Mouse (Mus musculus): ENCODE data around the gene Tomm22.

Gene Tomm22

GRCm38 (mm10) chr15:79685141-79685641, 14.5 kb downstream of the Tomm22 start:
- no peak for DNase-seq (ENCODE audit: extremely low spot score, low read depth, low spot score)

GRCm38 (mm10) chr15:79686046-79686869, 15.6 kb downstream of the Tomm22 start:
- no peak for DNase-seq (ENCODE audit: extremely low spot score, low read depth, low spot score)

- no peak for DNase-seq (ENCODE audit: extremely low spot score, low read depth, low spot score)
These were observed 16.5 kb downstream of the Tomm22 start for GRCm38 (mm10) chr15:79687175-79687574.

DNA sequence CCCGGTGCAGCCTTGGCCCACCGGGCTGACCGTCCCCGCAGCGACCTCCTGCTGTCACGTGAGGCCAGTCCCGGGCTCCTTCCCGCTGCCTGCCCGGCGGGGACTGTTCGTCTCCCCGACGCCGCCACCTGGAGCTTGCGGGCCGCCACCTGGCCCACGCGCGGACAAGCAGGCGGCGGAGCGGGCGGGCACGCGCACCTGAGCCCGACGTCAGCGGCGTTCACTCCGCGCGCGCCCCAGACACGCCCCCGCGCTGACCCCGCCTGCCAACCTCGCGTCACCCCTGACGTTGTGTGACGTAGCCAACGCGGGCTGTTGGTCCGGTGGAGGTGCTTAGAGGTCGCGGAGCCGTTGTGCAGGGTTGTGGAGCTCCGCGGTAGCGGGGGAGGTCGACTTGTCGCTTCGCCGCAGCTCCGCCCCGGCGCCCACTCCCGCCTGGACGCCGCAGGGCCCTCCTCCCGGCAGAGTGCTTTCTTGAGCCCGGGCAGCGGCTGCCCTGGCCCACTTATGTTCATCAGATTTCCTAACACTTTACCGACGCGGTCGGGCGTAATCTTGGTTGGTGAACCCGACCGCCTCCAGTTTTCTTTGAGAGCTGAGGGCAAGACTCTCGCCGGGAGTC, 17.1 kb downstream of the Tomm22 start, which contains the start of gene Josd1:
TSS of gene Josd1 (minus strand) at position 274 of the 622 bp plus-strand sequence.
- DNase-seq (ENCODE audit: extremely low spot score, low read depth, low spot score): peak; percentile 79

GRCm38 (mm10) chr15:79688268-79688956, 17.8 kb downstream of the Tomm22 start:
- no peak for DNase-seq (ENCODE audit: extremely low spot score, low read depth, low spot score)

DNA sequence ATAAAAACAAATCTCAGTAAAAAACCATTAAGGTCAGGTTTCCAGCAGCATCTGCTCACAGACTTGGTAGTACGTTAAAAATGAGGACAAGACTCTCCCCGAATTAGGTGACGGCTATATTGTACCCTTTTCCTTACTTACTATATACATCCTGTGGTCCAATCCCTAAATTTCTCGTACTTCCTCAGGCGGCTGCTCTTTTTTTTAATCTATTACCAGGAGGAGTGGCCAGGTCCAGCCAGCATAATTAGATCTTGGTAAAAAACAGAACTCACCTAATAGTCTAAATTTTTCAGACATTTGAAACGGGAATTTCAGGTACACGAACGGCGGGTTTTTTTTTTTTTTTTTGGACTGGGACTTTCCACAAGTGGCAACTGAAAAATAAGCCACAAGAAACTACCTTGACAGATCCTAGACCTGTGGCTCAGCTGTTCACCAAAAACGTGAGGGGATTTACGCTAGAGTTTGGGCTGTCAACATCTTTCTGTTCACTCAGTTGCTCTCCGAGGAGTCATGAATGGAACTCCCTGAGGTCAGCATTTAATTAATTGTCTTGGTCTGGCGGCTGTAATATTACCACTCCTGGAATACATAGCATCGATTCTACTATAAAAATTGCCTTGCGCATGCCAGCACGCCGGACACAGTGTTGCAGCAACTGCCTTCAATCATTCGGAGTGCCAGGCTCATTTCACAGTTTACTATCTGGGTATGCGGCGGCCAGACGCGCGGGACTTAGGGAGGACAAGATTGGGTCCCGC, 19.2 kb downstream of the Tomm22 start:
- DNase-seq (ENCODE audit: extremely low spot score, low read depth, low spot score): no peak

DNA sequence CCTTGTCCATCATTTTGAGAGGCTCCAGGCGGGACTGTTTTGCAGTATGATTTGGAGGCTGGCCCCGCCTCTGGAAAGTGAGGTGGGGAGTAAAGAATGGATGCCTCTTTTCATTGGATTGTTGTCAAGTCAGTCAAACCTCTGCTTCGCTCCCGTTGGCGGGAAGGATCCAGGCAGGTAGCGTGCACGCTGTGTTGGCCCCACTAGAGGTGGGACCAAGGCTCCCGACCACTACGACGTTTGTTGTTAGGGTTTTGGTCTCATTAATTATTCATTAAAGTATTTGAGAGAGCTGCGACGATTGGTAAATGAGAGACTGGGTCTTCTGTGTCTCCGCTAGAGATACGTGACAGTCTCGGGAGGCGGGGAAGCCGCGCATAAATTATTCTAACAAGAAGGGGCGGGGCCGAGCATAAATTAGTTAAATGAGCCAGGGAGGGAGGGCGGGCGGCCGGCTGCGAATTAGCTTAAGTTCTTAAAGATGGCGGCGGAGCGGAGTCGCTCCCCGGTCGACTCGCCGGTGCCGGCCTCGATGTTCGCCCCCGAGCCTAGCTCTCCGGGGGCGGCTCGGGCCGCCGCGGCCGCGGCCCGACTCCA, 19.9 kb downstream of the Tomm22 start, which contains the start of gene Gtpbp1:
TSS of gene Gtpbp1 (plus strand) at position 420 of the 597 bp plus-strand sequence.
- DNase-seq (ENCODE audit: extremely low spot score, low read depth, low spot score): peak; percentile 99

- no peak for DNase-seq (ENCODE audit: extremely low spot score, low read depth, low spot score)
These were observed 20.4 kb downstream of the Tomm22 start for GRCm38 (mm10) chr15:79691023-79691508.

DNA sequence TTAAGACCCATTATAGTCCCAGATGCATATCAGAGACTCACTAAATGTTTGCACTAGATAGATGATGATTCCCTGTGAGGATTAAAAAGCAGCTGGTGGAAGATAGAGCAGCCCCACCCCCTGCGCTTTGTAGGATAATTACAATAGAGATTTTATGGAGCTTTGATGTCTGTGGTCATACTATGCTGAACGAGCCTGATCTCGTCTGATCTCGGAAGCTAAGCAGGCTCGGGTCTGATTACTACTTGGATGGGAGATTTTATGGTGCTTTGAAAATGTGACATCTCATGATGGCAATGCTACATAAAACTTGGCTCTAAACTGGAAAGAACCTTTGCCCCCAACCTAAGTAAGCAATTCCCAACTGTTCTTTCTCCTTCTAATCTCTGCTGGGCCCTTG, 21.7 kb downstream of the Tomm22 start:
- no peak for DNase-seq (ENCODE audit: extremely low spot score, low read depth, low spot score)

DNA sequence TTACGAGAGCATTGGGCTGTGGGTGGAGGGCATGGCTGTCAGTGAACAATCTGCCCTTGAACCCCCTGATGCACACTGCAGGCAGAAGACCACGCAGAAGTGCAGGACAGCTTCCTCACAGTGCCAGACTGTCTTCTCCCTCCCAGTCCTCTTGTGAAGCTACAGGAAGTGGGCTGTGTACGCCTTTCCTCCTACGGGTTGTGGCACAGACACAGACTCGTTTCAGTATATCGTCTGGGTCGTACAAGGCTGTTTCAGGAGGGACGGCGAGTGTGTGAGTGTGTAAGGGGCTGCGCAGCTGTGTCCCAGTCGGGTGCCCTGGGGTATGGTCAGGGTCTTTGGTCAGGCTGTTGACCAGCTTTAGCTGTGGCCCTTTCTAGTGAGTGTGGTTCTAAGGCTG, 23.1 kb downstream of the Tomm22 start:
- DNase-seq (ENCODE audit: extremely low spot score, low read depth, low spot score): no peak

DNA sequence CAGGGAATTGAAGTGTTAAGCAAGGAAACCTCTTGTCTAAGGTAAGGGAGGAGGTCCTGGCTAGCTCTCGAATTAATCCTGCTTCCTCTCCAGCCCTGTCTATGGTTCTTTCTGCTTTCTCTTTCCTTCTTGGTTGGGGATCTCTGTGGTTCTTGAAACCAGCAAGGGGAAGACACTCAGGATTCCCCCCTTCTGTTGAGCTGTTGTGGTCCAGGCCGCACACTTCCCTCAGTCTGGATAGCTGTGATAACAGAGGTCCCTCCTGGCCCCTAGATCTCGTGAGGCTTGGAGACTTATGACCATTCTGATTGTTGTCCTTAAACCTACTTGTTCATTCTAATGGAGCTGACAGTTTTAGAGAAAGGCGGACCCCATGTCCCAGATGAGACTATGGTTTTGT, 23.9 kb downstream of the Tomm22 start:
- no peak for DNase-seq (ENCODE audit: extremely low spot score, low read depth, low spot score)

GRCm38 (mm10) chr15:79695516-79695915, 24.9 kb downstream of the Tomm22 start:
- DNase-seq (ENCODE audit: extremely low spot score, low read depth, low spot score): no peak

- DNase-seq (ENCODE audit: extremely low spot score, low read depth, low spot score): no peak
These were observed 25.8 kb downstream of the Tomm22 start for GRCm38 (mm10) chr15:79696508-79696907.

GRCm38 (mm10) chr15:79697011-79697410, 26.4 kb downstream of the Tomm22 start:
- no peak for DNase-seq (ENCODE audit: extremely low spot score, low read depth, low spot score)

GRCm38 (mm10) chr15:79697558-79698187, 27.0 kb downstream of the Tomm22 start:
- no peak for DNase-seq (ENCODE audit: extremely low spot score, low read depth, low spot score)

DNA sequence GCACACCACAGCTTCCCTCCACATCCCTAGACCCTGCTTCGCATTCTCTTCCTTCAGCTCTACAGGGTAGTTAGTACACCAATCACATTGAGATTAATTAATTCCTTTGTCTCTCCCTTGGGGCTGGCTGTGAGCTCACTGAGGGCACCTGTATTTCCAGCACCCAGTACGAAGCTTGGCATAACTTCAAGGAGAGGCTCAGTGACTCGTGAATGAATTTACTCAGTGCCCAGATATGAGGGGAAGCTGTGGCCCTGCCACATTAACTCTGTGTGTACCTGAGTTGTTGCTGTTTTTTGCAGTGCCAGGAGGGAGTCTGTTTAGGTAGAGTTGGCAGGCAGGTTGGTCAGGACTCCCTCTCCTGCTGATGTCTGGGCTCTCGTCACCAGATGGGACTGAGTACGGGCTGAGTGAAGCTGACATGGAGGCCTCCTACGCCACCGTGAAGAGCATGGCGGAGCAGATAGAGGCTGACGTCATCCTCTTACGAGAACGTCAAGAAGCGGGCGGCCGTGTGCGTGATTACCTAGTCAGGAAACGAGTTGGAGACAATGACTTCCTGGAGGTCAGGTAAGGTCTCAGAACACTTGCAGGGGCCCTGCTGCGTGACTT, 36.0 kb downstream of the Tomm22 start:
- DNase-seq (ENCODE audit: extremely low spot score, low read depth, low spot score): no peak

- DNase-seq (ENCODE audit: extremely low spot score, low read depth, low spot score): no peak
These were observed 37.7 kb downstream of the Tomm22 start for GRCm38 (mm10) chr15:79708229-79708822.

DNA sequence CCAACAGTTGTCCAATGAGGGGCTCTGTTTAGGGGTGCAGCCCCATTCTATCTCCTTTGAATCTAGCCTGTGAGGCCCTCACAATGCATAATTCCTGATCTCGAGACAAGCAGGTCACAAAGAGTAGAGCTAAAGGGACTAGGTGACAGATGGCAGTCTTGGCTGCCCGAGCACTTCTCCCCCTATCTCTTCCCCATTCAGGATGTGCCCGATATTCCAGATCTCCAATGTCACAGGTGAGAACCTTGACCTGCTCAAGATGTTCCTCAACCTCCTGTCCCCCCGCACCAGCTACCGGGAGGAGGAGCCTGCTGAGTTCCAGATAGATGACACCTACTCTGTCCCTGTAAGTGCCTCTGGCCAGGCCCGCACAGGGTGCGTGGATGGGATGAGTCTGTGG, 45.0 kb downstream of the Tomm22 start:
- no peak for DNase-seq (ENCODE audit: extremely low spot score, low read depth, low spot score)

DNA sequence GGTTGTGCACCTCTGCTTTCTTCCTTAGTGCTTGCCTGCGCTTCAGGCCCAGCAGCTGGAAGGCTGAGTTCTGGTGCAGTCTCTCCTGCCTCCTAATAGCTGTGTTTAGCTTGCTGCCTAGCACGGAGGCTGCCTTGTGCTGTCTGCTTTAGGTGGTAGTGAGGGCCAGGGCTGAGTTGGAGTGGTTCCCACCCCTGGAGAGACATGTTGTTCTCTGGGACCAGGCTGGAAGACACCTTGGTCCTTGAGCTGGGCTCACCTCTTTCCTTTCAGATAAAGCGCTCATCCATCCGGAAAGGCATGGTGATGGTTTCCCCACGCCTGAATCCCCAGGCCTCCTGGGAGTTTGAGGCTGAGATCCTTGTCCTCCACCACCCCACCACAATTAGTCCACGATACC, 46.0 kb downstream of the Tomm22 start:
- no peak for DNase-seq (ENCODE audit: extremely low spot score, low read depth, low spot score)

Data from hindlimb bud, embryonic 11.5 days (tissue).